Mouse (Mus musculus) kidney, embryonic 15.5 days (tissue): ENCODE measurements around the gene Stra6l. TPM values are rescaled to one million over a fixed set of nuclear protein-coding genes. Genes with fewer than 3 reads are reported as not detected.

Source experiments
- ATAC-seq: fragments of 200-750 bp; cut with Nextera tagmentation; replicated peaks from 2 replicates; pipeline ENCODE4 v1.8.0; 2017; ENCODE audit warnings: moderate TSS enrichment; ENCODE audit not compliant: low FRiP score
- H3K27ac ChIP-seq: fragments of 300-500 bp; sonication (generic); 2 replicates; pipeline ENCODE4 v1.5.1; 2015; ENCODE audit warnings: mild to moderate bottlenecking, inconsistent platforms
- H3K27me3 ChIP-seq: fragments of 300-500 bp; sonication (generic); 2 replicates; pipeline ENCODE4 v1.6.1; 2015; ENCODE audit warnings: inconsistent platforms
- H3K36me3 ChIP-seq: fragments of 300-500 bp; sonication (generic); 2 replicates; pipeline ENCODE4 v1.6.1; 2015; ENCODE audit warnings: inconsistent platforms
- H3K4me1 ChIP-seq: fragments of 300-500 bp; sonication (generic); 2 replicates; pipeline ENCODE4 v1.6.1; 2015; ENCODE audit warnings: inconsistent platforms
- H3K4me2 ChIP-seq: fragments of 300-500 bp; sonication (generic); 2 replicates; pipeline ENCODE4 v1.6.1; 2015; ENCODE audit warnings: moderate library complexity, mild to moderate bottlenecking, inconsistent platforms
- H3K4me3 ChIP-seq: fragments of 300-500 bp; sonication (generic); replicated peaks from 2 replicates; pipeline ENCODE4 v1.5.1; 2015; ENCODE audit warnings: mild to moderate bottlenecking, inconsistent platforms
- H3K9ac ChIP-seq: fragments of 300-500 bp; sonication (generic); 2 replicates; pipeline ENCODE4 v1.6.1; 2015; ENCODE audit warnings: mild to moderate bottlenecking, inconsistent platforms
- H3K9me3 ChIP-seq: fragments of 300-500 bp; sonication (generic); replicated peaks from 2 replicates; pipeline ENCODE4 v1.6.1; 2016; ENCODE audit warnings: inconsistent platforms
- WGBS: fragments of 180-500 bp; shearing (Covaris S2); methylation state at CpG from one replicate; pipeline ENCODE4 v1.1.7; 2015; ENCODE audit warnings: mixed read lengths; 5-methylcytosine and 5-hydroxymethylcytosine counted together
- polyA plus RNA-seq: library from polyadenylated mRNA; unstranded; fragments of >200 nt; fragmentation: Nextera tagmentation; extraction: Ambion mirVana; gene quantifications from 2 replicates; pipeline ENCODE4 v1.2.1, GENCODE M21; 2015

Gene Stra6l
- polyA plus RNA-seq, 1 experiment from 2014 or later, result 0.57 TPM

GRCm38 (mm10) chr4:45890066-45890761 is 41.8 kb downstream of the Stra6l start, which contains the start of gene Ccdc180:
Gene Ccdc180 (plus strand): TSS chr4:45890303.
- Histone ChIP-seq H3K27me3 (no peaks in the 10 kb centered on the region), H3K36me3 (no peaks in the 10 kb centered on the region), H3K4me3 (no peak within 1 kb of the TSS), H3K4me2 (peak within 1 kb of the TSS; percentile 55), H3K4me1 (peaks cover 12% of the 10 kb centered on the region), H3K9me3 (no peaks in the 10 kb centered on the region), H3K27ac (peak within 1 kb of the TSS; percentile 58), H3K9ac (0 out of 2 replicates have a peak within 1 kb of the TSS, but pooled peaks have one; percentile 1)
- 11% methylated on average over 19 of the region's 19 CpGs for WGBS
- peak; percentile 87 for ATAC-seq

DNA sequence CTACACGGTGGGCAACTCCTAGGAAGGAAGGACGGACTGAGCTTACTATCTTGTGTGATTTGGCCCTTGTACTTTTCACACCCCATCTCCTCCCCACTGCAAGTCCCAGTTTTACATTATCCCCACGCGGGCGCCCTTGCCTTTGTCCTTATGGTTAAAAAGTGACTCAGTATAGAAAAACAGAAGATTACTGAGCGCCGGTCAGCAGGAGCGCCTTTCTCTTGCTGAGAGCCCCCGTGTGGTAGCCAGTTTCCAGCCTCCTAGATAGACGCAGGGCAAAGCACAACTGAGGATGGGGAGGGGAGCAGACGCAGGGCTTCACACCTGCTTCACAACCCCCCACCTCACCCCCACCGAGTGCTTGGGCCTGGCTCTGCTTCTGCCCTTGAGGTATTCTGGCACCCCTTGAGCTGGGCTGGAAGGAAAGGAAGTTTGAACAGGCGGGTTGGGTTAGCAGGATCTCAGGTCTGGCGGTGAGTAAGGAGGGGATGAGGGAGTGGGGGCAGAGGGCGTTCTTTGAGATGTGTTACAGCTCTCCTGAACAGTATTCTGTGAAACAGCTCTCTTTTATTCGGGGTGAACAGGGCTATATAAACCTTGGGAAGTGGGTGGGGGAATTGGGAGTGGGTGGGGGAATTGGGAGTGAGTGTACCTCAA is 48.1 kb downstream of the Stra6l start:
- Histone ChIP-seq H3K4me3 (no peak overlapping the region), H3K9me3 (no peaks in the 10 kb centered on the region), H3K27me3 (peaks cover 4% of the 10 kb centered on the region; the same call in 1 of the 2 replicates), H3K9ac (no peak overlapping the region), H3K4me2 (peak overlapping the region; percentile 32; the same call in 1 of the 2 replicates), H3K36me3 (no peaks in the 10 kb centered on the region), H3K4me1 (0 out of 2 replicates have a peak, but pooled peaks cover 2% of the 10 kb centered on the region), H3K27ac (peak overlapping the region; percentile 71)
- WGBS, result 14% methylated on average over 16 of the region's 16 CpGs
- ATAC-seq, result peak; percentile 68

DNA sequence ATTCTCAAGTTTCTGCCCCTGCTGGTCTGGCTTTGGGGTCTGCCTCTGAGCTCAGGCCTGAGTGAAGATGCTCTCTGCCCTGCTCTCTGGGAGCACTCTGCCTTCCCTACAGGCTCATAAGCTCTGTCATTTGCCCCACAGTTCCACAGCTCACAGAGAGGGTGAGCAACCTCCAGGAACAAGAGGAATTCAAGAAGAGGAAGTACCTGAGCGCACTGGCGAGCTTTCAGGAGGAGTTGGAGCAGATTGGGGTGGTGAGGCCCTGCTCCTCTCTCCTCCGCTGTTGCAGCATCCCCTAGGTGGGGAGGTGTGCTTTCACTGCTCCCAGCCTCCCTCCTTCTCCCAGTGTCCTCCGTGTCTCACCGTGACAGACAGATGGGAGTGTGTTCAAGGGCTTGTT is 49.9 kb downstream of the Stra6l start:
- WGBS, result 50% methylated on average over 5 of the region's 5 CpGs
- ATAC-seq, result no peak
- no peak overlapping the region for H3K4me2 ChIP-seq
- H3K9ac ChIP-seq, result no peak overlapping the region
- H3K27ac ChIP-seq, result no peak overlapping the region
- no peaks in the 10 kb centered on the region for H3K36me3 ChIP-seq
- H3K4me3 ChIP-seq, result no peak overlapping the region
- 0 out of 2 replicates have a peak, but pooled peaks cover 2% of the 10 kb centered on the region for H3K4me1 ChIP-seq
- peaks cover 4% of the 10 kb centered on the region; the same call in 1 of the 2 replicates for H3K27me3 ChIP-seq
- no peaks in the 10 kb centered on the region for H3K9me3 ChIP-seq

DNA sequence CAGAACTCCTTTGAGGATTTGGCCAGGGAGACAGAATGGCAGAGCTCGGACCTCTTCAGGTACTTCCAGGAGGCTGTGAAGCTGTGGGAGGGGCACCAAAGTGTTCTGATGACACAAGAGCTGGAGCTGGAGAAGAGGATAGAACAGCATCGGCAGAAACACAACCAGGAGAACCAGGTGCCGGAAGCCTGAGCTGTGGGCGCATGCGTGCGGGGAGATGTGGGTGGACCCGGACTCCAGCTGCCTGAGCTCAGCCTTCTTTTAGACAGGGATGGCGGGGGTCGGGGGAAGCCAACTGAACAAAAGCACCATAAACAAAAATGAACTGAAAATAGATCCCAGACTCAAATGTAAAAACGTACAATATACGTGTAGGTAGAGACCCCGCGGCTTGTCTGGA is 60.8 kb downstream of the Stra6l start:
- WGBS, result 76% methylated on average over 13 of the region's 13 CpGs
- no peak overlapping the region for H3K4me2 ChIP-seq
- no peaks in the 10 kb centered on the region for H3K36me3 ChIP-seq
- H3K9me3 ChIP-seq, result no peaks in the 10 kb centered on the region
- no peak overlapping the region for H3K9ac ChIP-seq
- no peaks in the 10 kb centered on the region for H3K27me3 ChIP-seq
- H3K4me3 ChIP-seq, result no peak overlapping the region
- no peaks in the 10 kb centered on the region for H3K4me1 ChIP-seq
- H3K27ac ChIP-seq, result no peak overlapping the region
- no peak for ATAC-seq

GRCm38 (mm10) chr4:45909924-45910323 is 61.5 kb downstream of the Stra6l start:
- Histone ChIP-seq H3K4me1 (no peaks in the 10 kb centered on the region), H3K36me3 (no peaks in the 10 kb centered on the region), H3K9me3 (no peaks in the 10 kb centered on the region), H3K9ac (no peak overlapping the region), H3K4me3 (no peak overlapping the region), H3K4me2 (no peak overlapping the region), H3K27me3 (no peaks in the 10 kb centered on the region), H3K27ac (no peak overlapping the region)
- 57% methylated on average over 4 of the region's 4 CpGs for WGBS
- no peak for ATAC-seq

- Histone ChIP-seq H3K4me1 (no peaks in the 10 kb centered on the region), H3K36me3 (no peaks in the 10 kb centered on the region), H3K9me3 (no peaks in the 10 kb centered on the region), H3K27me3 (no peaks in the 10 kb centered on the region), H3K4me3 (no peak overlapping the region), H3K27ac (no peak overlapping the region), H3K9ac (no peak overlapping the region), H3K4me2 (no peak overlapping the region)
- WGBS, result 82% methylated on average over 5 of the region's 5 CpGs
- no peak for ATAC-seq
Measured at GRCm38 (mm10) chr4:45911256-45911655, 62.8 kb downstream of the Stra6l start.

DNA sequence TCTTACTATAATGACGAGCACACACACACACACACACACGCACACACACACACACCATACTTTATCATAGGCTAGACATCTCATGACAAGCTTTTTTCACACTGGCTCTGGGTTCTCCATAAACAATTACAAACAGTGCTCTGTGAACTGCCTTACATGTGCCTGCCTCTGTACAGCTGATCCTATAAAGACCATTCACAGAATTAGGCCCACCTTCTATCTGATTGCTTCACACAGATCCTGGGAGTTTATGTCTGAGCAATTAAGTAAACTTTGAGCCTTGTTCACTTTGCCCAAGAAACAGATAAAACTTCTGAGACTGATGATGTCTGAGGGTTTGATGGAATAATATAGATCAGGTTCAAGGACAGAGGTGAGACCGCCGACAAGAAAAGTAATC is 63.4 kb downstream of the Stra6l start:
- Histone ChIP-seq H3K4me3 (no peak overlapping the region), H3K27ac (no peak overlapping the region), H3K27me3 (no peaks in the 10 kb centered on the region), H3K9ac (no peak overlapping the region), H3K9me3 (no peaks in the 10 kb centered on the region), H3K4me2 (no peak overlapping the region), H3K4me1 (no peaks in the 10 kb centered on the region), H3K36me3 (no peaks in the 10 kb centered on the region)
- no peak for ATAC-seq
- 85% methylated on average over 4 of the region's 4 CpGs for WGBS

DNA sequence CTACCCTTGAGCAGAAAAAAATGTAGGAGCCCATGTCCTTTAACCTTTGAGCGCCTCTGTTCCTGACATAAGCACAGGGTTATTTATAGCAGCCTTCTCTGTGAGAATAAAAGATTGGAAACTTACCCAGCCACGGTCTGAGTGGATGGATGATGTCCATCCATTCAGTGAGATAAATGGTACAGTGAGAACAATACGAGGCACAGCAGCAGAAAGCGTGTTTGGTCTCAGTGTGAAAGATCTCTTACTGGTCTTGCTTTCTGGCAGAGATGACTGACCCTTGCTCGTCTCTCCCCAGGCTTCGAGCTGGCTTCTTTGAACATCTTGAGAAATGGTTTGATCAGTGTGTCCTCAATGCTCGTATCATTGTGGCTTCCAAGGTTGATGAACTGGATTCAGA is 68.6 kb downstream of the Stra6l start:
- H3K27me3 ChIP-seq, result no peaks in the 10 kb centered on the region
- no peak overlapping the region for H3K4me3 ChIP-seq
- H3K4me2 ChIP-seq, result no peak overlapping the region
- no peak overlapping the region for H3K27ac ChIP-seq
- 68% methylated on average over 7 of the region's 7 CpGs for WGBS
- no peak overlapping the region for H3K9ac ChIP-seq
- H3K4me1 ChIP-seq, result peaks cover 10% of the 10 kb centered on the region; the same call in 1 of the 2 replicates
- H3K9me3 ChIP-seq, result no peaks in the 10 kb centered on the region
- H3K36me3 ChIP-seq, result no peaks in the 10 kb centered on the region
- no peak for ATAC-seq

DNA sequence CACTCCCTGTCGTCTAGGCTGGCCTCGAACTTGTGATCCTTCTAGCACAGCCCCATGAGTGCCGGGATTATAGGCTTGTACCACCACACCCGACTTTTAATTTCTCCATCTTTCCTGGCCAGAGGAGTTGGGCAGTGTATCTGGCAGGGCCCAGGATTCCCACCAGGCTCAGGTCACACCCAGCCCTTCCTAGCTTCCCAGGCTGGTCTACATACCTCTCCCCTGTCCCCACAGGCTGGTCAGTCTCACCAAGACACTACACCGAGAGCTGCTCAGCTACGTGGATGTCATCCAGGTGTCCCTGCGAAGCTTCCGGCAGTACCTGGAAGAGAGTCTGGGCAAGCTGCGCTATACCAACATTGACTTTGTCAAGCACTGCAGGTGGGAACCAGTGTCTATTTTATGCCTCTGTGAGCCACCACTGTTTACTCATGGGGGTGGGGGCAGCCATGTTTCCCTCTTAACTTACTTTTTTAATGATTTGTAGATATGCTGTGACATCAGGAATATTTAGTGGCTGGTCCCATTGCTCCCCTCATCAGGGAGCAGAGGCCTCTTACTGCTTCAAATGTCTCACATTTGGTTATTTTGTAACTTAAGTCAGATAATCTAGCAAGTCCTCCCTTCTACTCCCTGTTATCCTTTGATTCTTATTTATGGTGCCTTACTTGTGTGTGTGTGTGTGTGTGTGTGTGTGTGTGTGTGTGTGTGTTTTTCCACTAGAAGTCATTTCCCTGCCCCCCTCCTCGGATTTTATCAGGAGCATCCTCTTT is 73.4 kb downstream of the Stra6l start:
- H3K27me3 ChIP-seq, result no peaks in the 10 kb centered on the region
- no peak overlapping the region for H3K4me2 ChIP-seq
- H3K4me3 ChIP-seq, result no peak overlapping the region
- peak; percentile 61 for ATAC-seq
- H3K4me1 ChIP-seq, result peaks cover 18% of the 10 kb centered on the region; the same call in 1 of the 2 replicates
- H3K9me3 ChIP-seq, result no peaks in the 10 kb centered on the region
- H3K27ac ChIP-seq, result no peak overlapping the region
- H3K9ac ChIP-seq, result no peak overlapping the region
- H3K36me3 ChIP-seq, result no peaks in the 10 kb centered on the region
- WGBS, result 59% methylated on average over 10 of the region's 10 CpGs

- no peak overlapping the region for H3K4me3 ChIP-seq
- no peak overlapping the region for H3K27ac ChIP-seq
- H3K9me3 ChIP-seq, result no peaks in the 10 kb centered on the region
- WGBS, result 86% methylated on average over 4 of the region's 4 CpGs
- ATAC-seq, result no peak
- no peak overlapping the region for H3K9ac ChIP-seq
- no peaks in the 10 kb centered on the region for H3K36me3 ChIP-seq
- H3K4me1 ChIP-seq, result peaks cover 18% of the 10 kb centered on the region; the same call in 1 of the 2 replicates
- H3K27me3 ChIP-seq, result no peaks in the 10 kb centered on the region
- H3K4me2 ChIP-seq, result no peak overlapping the region
Measured at GRCm38 (mm10) chr4:45924011-45924410, 75.5 kb downstream of the Stra6l start.

GRCm38 (mm10) chr4:45928561-45928960 is 80.1 kb downstream of the Stra6l start:
- no peaks in the 10 kb centered on the region for H3K36me3 ChIP-seq
- H3K9me3 ChIP-seq, result no peaks in the 10 kb centered on the region
- no peak overlapping the region for H3K9ac ChIP-seq
- no peak overlapping the region for H3K4me3 ChIP-seq
- H3K4me2 ChIP-seq, result no peak overlapping the region
- ATAC-seq, result no peak
- no peak overlapping the region for H3K27ac ChIP-seq
- no peaks in the 10 kb centered on the region for H3K4me1 ChIP-seq
- WGBS, result 58% methylated on average over 4 of the region's 4 CpGs
- no peaks in the 10 kb centered on the region for H3K27me3 ChIP-seq
